Mouse (Mus musculus) lung, adult 2 months (tissue): ENCODE data around the gene Hlx.

Experiments
- CTCF ChIP-seq: fragments of 200-500 bp; IDR thresholded peaks from 2 replicates; pipeline ENCODE4 v1.5.1; 2011; ENCODE audit warnings: mild to moderate bottlenecking, low read length, control low read depth; ENCODE audit not compliant: insufficient read depth
- POLR2A ChIP-seq: fragments of 200-500 bp; IDR thresholded peaks from 2 replicates; pipeline ENCODE4 v1.6.1; 2011; ENCODE audit warnings: low read depth, mild to moderate bottlenecking, control low read depth, low read length, borderline replicate concordance; ENCODE audit errors: extremely low read depth

GRCm38 (mm10) chr1:184763866-184764265 is 31.4 kb upstream of the Hlx start:
- TF ChIP-seq POLR2A (no peak), CTCF (no peak)
